Mouse (Mus musculus): Measurements from ENCODE around the gene Olfr610. TPM values are rescaled to one million over a fixed set of nuclear protein-coding genes. Genes with fewer than 3 reads are reported as not detected.

The Olfr610 gene
- total and polyA plus RNA-seq, 3 experiments, result not detected

GRCm38 (mm10) chr7:103469577-103469976 lies 42.3 kb downstream of the Olfr610 start, which contains the start of gene Olfr608:
TSS of gene Olfr608 (plus strand) at chr7:103469877.
- H3K27ac ChIP-seq (ENCODE audit: control insufficient read depth, low read depth, low read length), result no peak within 1 kb of the TSS
- no peaks in the 10 kb centered on the region for H3K4me1 ChIP-seq (ENCODE audit: control insufficient read depth in 1 of 2, insufficient read depth in 2 of 2, low read length in 2 of 2)
- DNase-seq (ENCODE audit: low read depth, low spot score), result no peak
- no peaks in the 10 kb centered on the region for H3K9me3 ChIP-seq (replicated peaks; ENCODE audit: insufficient read depth, low read length)
- H3K9ac ChIP-seq (ENCODE audit: control insufficient read depth, low read depth, low read length, poor library complexity, severe bottlenecking), result no peak within 1 kb of the TSS
- TF ChIP-seq BHLHE40 (IDR thresholded peaks at IDR 0.05; ENCODE audit: borderline replicate concordance, low read depth, low read length) (no peak), MAFK (IDR thresholded peaks at IDR 0.05; ENCODE audit: borderline replicate concordance, low read depth, low read length) (no peak), ZMIZ1 (IDR thresholded peaks at IDR 0.05; ENCODE audit: low read depth, low read length) (no peak), ELF1 (IDR thresholded peaks at IDR 0.05; ENCODE audit: low read depth, low read length) (no peak), SIN3A (IDR thresholded peaks at IDR 0.05; ENCODE audit: low read length) (no peak)
- no peaks in the 10 kb centered on the region for H3K79me2 ChIP-seq (ENCODE audit: control insufficient read depth, insufficient read depth, low read length, poor library complexity)
- H3K36me3 ChIP-seq (ENCODE audit: control insufficient read depth in 1 of 2, insufficient read depth in 2 of 2, low read length in 2 of 2), result no peaks in the 10 kb centered on the region
- H3K4me3 ChIP-seq (ENCODE audit: control insufficient read depth in 1 of 2, insufficient read depth in 1 of 2, low read depth in 2 of 2, low read length in 2 of 2), result no peak within 1 kb of the TSS
- no peaks in the 10 kb centered on the region for H3K27me3 ChIP-seq (ENCODE audit: control insufficient read depth in 1 of 2, insufficient read depth in 2 of 2, low read length in 2 of 2)

DNA sequence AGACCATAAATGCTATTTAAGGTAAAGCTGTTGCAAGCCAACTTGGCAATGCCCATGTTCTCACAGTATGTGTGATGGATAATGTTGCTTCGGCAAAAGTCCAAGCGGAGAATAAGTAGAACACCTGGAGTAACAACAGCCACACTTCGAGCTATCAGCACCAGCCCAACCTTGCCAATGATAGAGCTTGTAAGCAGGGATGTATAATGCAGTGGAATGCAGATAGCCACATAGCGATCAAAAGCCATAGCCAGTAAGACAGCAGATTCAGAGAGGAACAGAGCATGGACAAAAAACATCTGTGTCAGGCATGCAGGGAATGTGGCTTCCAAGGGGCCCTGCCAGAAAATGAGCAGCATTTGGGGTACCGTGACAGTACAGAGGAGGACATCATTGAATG lies 51.3 kb downstream of the Olfr610 start:
- Histone ChIP-seq H3K27me3 (ENCODE audit: control insufficient read depth in 1 of 2, insufficient read depth in 2 of 2, low read length in 2 of 2) (no peaks in the 10 kb centered on the region), H3K9me3 (replicated peaks; ENCODE audit: insufficient read depth, low read length) (no peaks in the 10 kb centered on the region)

More for the DNA sequence above, 51.3 kb downstream of the Olfr610 start:
- Histone ChIP-seq H3K9ac (ENCODE audit: control insufficient read depth, low read depth, low read length, poor library complexity, severe bottlenecking) (no peak overlapping the region), H3K36me3 (ENCODE audit: control insufficient read depth in 1 of 2, insufficient read depth in 2 of 2, low read length in 2 of 2) (no peaks in the 10 kb centered on the region), H3K4me1 (ENCODE audit: control insufficient read depth in 1 of 2, insufficient read depth in 2 of 2, low read length in 2 of 2) (no peaks in the 10 kb centered on the region), H3K4me3 (ENCODE audit: control insufficient read depth in 1 of 2, insufficient read depth in 1 of 2, low read depth in 2 of 2, low read length in 2 of 2) (no peak overlapping the region), H3K79me2 (ENCODE audit: control insufficient read depth, insufficient read depth, low read length, poor library complexity) (no peaks in the 10 kb centered on the region), H3K27ac (ENCODE audit: control insufficient read depth, low read depth, low read length) (no peak overlapping the region)
- DNase-seq (ENCODE audit: low read depth, low spot score), result no peak
- TF ChIP-seq ETS1 (IDR thresholded peaks at IDR 0.05; ENCODE audit: low read depth, low read length) (no peak), TBP (IDR thresholded peaks at IDR 0.05; ENCODE audit: low read depth, low read length) (no peak), ELF1 (IDR thresholded peaks at IDR 0.05; ENCODE audit: low read depth, low read length) (no peak), SIN3A (IDR thresholded peaks at IDR 0.05; ENCODE audit: low read length) (no peak), ZMIZ1 (IDR thresholded peaks at IDR 0.05; ENCODE audit: low read depth, low read length) (no peak), ZC3H11A (IDR thresholded peaks at IDR 0.05; ENCODE audit: low read depth, low read length) (no peak), MAX (IDR thresholded peaks at IDR 0.05; ENCODE audit: low read length) (no peak), USF2 (IDR thresholded peaks at IDR 0.05; ENCODE audit: borderline replicate concordance in 1 of 2, insufficient read depth in 1 of 2, low read depth in 1 of 2, low read length in 2 of 2) (no peak), BHLHE40 (IDR thresholded peaks at IDR 0.05; ENCODE audit: borderline replicate concordance, low read depth, low read length) (no peak), EP300 (IDR thresholded peaks at IDR 0.05; ENCODE audit: low read depth in 1 of 2, low read length in 2 of 2) (no peak)

Other genes with a start within 250 kb of the Olfr610 start
- gene Olfr596, start 206.5 kb downstream of the Olfr610 start, total RNA-seq (2012; rRNA removed), result not detected in 2 replicates
- not detected for gene Olfr596, start 206.5 kb downstream of the Olfr610 start, polyA plus RNA-seq (2012; ENCODE audit: insufficient read depth in 1 of 2, insufficient read length in 2 of 2, low read depth in 1 of 2, low replicate concordance in 2 of 2, missing spikeins in 1 of 2)
- not detected in 2 replicates for gene Olfr597, start 195.8 kb downstream of the Olfr610 start, total RNA-seq (2012; rRNA removed)
- not detected for gene Olfr597, start 195.8 kb downstream of the Olfr610 start, polyA plus RNA-seq (2012; ENCODE audit: insufficient read depth in 1 of 2, insufficient read length in 2 of 2, low read depth in 1 of 2, low replicate concordance in 2 of 2, missing spikeins in 1 of 2)
- gene Olfr598, start 188.6 kb downstream of the Olfr610 start, total RNA-seq (2012; rRNA removed), result not detected in 2 replicates
- not detected for gene Olfr598, start 188.6 kb downstream of the Olfr610 start, polyA plus RNA-seq (2012; ENCODE audit: insufficient read depth in 1 of 2, insufficient read length in 2 of 2, low read depth in 1 of 2, low replicate concordance in 2 of 2, missing spikeins in 1 of 2)
- gene Olfr599, start 176.2 kb downstream of the Olfr610 start, total RNA-seq (2012; rRNA removed), result not detected in 2 replicates
- not detected for gene Olfr599, start 176.2 kb downstream of the Olfr610 start, polyA plus RNA-seq (2012; ENCODE audit: insufficient read depth in 1 of 2, insufficient read length in 2 of 2, low read depth in 1 of 2, low replicate concordance in 2 of 2, missing spikeins in 1 of 2)
- not detected in 2 replicates for gene Olfr600, start 162.5 kb downstream of the Olfr610 start, total RNA-seq (2012; rRNA removed)
- not detected for gene Olfr600, start 162.5 kb downstream of the Olfr610 start, polyA plus RNA-seq (2012; ENCODE audit: insufficient read depth in 1 of 2, insufficient read length in 2 of 2, low read depth in 1 of 2, low replicate concordance in 2 of 2, missing spikeins in 1 of 2)
- not detected in 2 replicates for gene Olfr601, start 149.5 kb downstream of the Olfr610 start, total RNA-seq (2012; rRNA removed)
- gene Olfr601, start 149.5 kb downstream of the Olfr610 start, polyA plus RNA-seq (2012; ENCODE audit: insufficient read depth in 1 of 2, insufficient read length in 2 of 2, low read depth in 1 of 2, low replicate concordance in 2 of 2, missing spikeins in 1 of 2), result not detected
- not detected in 2 replicates for gene Olfr603, start 125.9 kb downstream of the Olfr610 start, total RNA-seq (2012; rRNA removed)
- gene Olfr603, start 125.9 kb downstream of the Olfr610 start, polyA plus RNA-seq (2012; ENCODE audit: insufficient read depth in 1 of 2, insufficient read length in 2 of 2, low read depth in 1 of 2, low replicate concordance in 2 of 2, missing spikeins in 1 of 2), result not detected
- not detected in 2 replicates for gene Usp17lc, start 97.0 kb downstream of the Olfr610 start, total RNA-seq (2012; rRNA removed)
- not detected for gene Usp17lc, start 97.0 kb downstream of the Olfr610 start, polyA plus RNA-seq (2012; ENCODE audit: insufficient read depth in 1 of 2, insufficient read length in 2 of 2, low read depth in 1 of 2, low replicate concordance in 2 of 2, missing spikeins in 1 of 2)
- not detected in 2 replicates for gene Olfr605, start 66.7 kb downstream of the Olfr610 start, total RNA-seq (2012; rRNA removed)
- not detected for gene Olfr605, start 66.7 kb downstream of the Olfr610 start, polyA plus RNA-seq (2012; ENCODE audit: insufficient read depth in 1 of 2, insufficient read length in 2 of 2, low read depth in 1 of 2, low replicate concordance in 2 of 2, missing spikeins in 1 of 2)
- gene Olfr606, start 63.1 kb downstream of the Olfr610 start, total RNA-seq (2012; rRNA removed), result not detected in 2 replicates
- gene Olfr606, start 63.1 kb downstream of the Olfr610 start, polyA plus RNA-seq (2012; ENCODE audit: insufficient read depth in 1 of 2, insufficient read length in 2 of 2, low read depth in 1 of 2, low replicate concordance in 2 of 2, missing spikeins in 1 of 2), result not detected
- not detected in 2 replicates for gene Olfr607, start 48.0 kb downstream of the Olfr610 start, total RNA-seq (2012; rRNA removed)
- not detected for gene Olfr607, start 48.0 kb downstream of the Olfr610 start, polyA plus RNA-seq (2012; ENCODE audit: insufficient read depth in 1 of 2, insufficient read length in 2 of 2, low read depth in 1 of 2, low replicate concordance in 2 of 2, missing spikeins in 1 of 2)
- not detected in 2 replicates for gene Olfr608, start 42.2 kb downstream of the Olfr610 start, total RNA-seq (2012; rRNA removed)
- not detected for gene Olfr608, start 42.2 kb downstream of the Olfr610 start, polyA plus RNA-seq (2012; ENCODE audit: insufficient read depth in 1 of 2, insufficient read length in 2 of 2, low read depth in 1 of 2, low replicate concordance in 2 of 2, missing spikeins in 1 of 2)
- gene Olfr609, start 14.1 kb downstream of the Olfr610 start, total RNA-seq (2012; rRNA removed), result not detected in 2 replicates
- not detected for gene Olfr609, start 14.1 kb downstream of the Olfr610 start, polyA plus RNA-seq (2012; ENCODE audit: insufficient read depth in 1 of 2, insufficient read length in 2 of 2, low read depth in 1 of 2, low replicate concordance in 2 of 2, missing spikeins in 1 of 2)
- not detected in 2 replicates for gene Olfr611, start 8.7 kb upstream of the Olfr610 start, total RNA-seq (2012; rRNA removed)
- not detected for gene Olfr611, start 8.7 kb upstream of the Olfr610 start, polyA plus RNA-seq (2012; ENCODE audit: insufficient read depth in 1 of 2, insufficient read length in 2 of 2, low read depth in 1 of 2, low replicate concordance in 2 of 2, missing spikeins in 1 of 2)
- gene Olfr612, start 30.6 kb upstream of the Olfr610 start, total RNA-seq (2012; rRNA removed), result not detected in 2 replicates
- gene Olfr612, start 30.6 kb upstream of the Olfr610 start, polyA plus RNA-seq (2012; ENCODE audit: insufficient read depth in 1 of 2, insufficient read length in 2 of 2, low read depth in 1 of 2, low replicate concordance in 2 of 2, missing spikeins in 1 of 2), result not detected
- gene Olfr613, start 36.0 kb upstream of the Olfr610 start, total RNA-seq (2012; rRNA removed), result not detected in 2 replicates
- gene Olfr613, start 36.0 kb upstream of the Olfr610 start, polyA plus RNA-seq (2012; ENCODE audit: insufficient read depth in 1 of 2, insufficient read length in 2 of 2, low read depth in 1 of 2, low replicate concordance in 2 of 2, missing spikeins in 1 of 2), result not detected
- not detected in 2 replicates for gene Olfr615, start 44.0 kb upstream of the Olfr610 start, total RNA-seq (2012; rRNA removed)
- not detected for gene Olfr615, start 44.0 kb upstream of the Olfr610 start, polyA plus RNA-seq (2012; ENCODE audit: insufficient read depth in 1 of 2, insufficient read length in 2 of 2, low read depth in 1 of 2, low replicate concordance in 2 of 2, missing spikeins in 1 of 2)
- not detected in 2 replicates for gene Olfr616, start 57.0 kb upstream of the Olfr610 start, total RNA-seq (2012; rRNA removed)
- gene Olfr616, start 57.0 kb upstream of the Olfr610 start, polyA plus RNA-seq (2012; ENCODE audit: insufficient read depth in 1 of 2, insufficient read length in 2 of 2, low read depth in 1 of 2, low replicate concordance in 2 of 2, missing spikeins in 1 of 2), result not detected
- not detected in 2 replicates for gene Olfr617, start 60.9 kb upstream of the Olfr610 start, total RNA-seq (2012; rRNA removed)
- not detected for gene Olfr617, start 60.9 kb upstream of the Olfr610 start, polyA plus RNA-seq (2012; ENCODE audit: insufficient read depth in 1 of 2, insufficient read length in 2 of 2, low read depth in 1 of 2, low replicate concordance in 2 of 2, missing spikeins in 1 of 2)
- gene Olfr618, start 78.0 kb upstream of the Olfr610 start, total RNA-seq (2012; rRNA removed), result not detected in 2 replicates
- not detected for gene Olfr618, start 78.0 kb upstream of the Olfr610 start, polyA plus RNA-seq (2012; ENCODE audit: insufficient read depth in 1 of 2, insufficient read length in 2 of 2, low read depth in 1 of 2, low replicate concordance in 2 of 2, missing spikeins in 1 of 2)
- gene Olfr619, start 88.5 kb upstream of the Olfr610 start, total RNA-seq (2012; rRNA removed), result not detected in 2 replicates
- not detected for gene Olfr619, start 88.5 kb upstream of the Olfr610 start, polyA plus RNA-seq (2012; ENCODE audit: insufficient read depth in 1 of 2, insufficient read length in 2 of 2, low read depth in 1 of 2, low replicate concordance in 2 of 2, missing spikeins in 1 of 2)
- gene Olfr620, start 100.4 kb upstream of the Olfr610 start, total RNA-seq (2012; rRNA removed), result not detected in 2 replicates
- under 1 TPM in 1 of 2 experiments, not detected in 1; 0.03 TPM for gene Olfr620, start 100.4 kb upstream of the Olfr610 start, polyA plus RNA-seq (2012; ENCODE audit: insufficient read depth in 1 of 2, insufficient read length in 2 of 2, low read depth in 1 of 2, low replicate concordance in 2 of 2, missing spikeins in 1 of 2)
- not detected in 2 replicates for gene Olfr622, start 130.6 kb upstream of the Olfr610 start, total RNA-seq (2012; rRNA removed)
- gene Olfr622, start 130.6 kb upstream of the Olfr610 start, polyA plus RNA-seq (2012; ENCODE audit: insufficient read depth in 1 of 2, insufficient read length in 2 of 2, low read depth in 1 of 2, low replicate concordance in 2 of 2, missing spikeins in 1 of 2), result not detected
- not detected in 2 replicates for gene Olfr623, start 151.6 kb upstream of the Olfr610 start, total RNA-seq (2012; rRNA removed)
- not detected for gene Olfr623, start 151.6 kb upstream of the Olfr610 start, polyA plus RNA-seq (2012; ENCODE audit: insufficient read depth in 1 of 2, insufficient read length in 2 of 2, low read depth in 1 of 2, low replicate concordance in 2 of 2, missing spikeins in 1 of 2)
- under 0.01 TPM in 1 of 2 replicates, not detected in the other for gene Olfr624, start 159.1 kb upstream of the Olfr610 start, total RNA-seq (2012; rRNA removed)
- gene Olfr624, start 159.1 kb upstream of the Olfr610 start, polyA plus RNA-seq (2012; ENCODE audit: insufficient read depth in 1 of 2, insufficient read length in 2 of 2, low read depth in 1 of 2, low replicate concordance in 2 of 2, missing spikeins in 1 of 2), result under 1 TPM in 1 of 2 experiments, not detected in 1; 0.04 TPM
- gene Olfr625-ps1, start 170.6 kb upstream of the Olfr610 start, total RNA-seq (2012; rRNA removed), result not detected in 2 replicates
- not detected for gene Olfr625-ps1, start 170.6 kb upstream of the Olfr610 start, polyA plus RNA-seq (2012; ENCODE audit: insufficient read depth in 1 of 2, insufficient read length in 2 of 2, low read depth in 1 of 2, low replicate concordance in 2 of 2, missing spikeins in 1 of 2)
- not detected in 2 replicates for gene Olfr243, start 202.5 kb upstream of the Olfr610 start, total RNA-seq (2012; rRNA removed)
- not detected for gene Olfr243, start 202.5 kb upstream of the Olfr610 start, polyA plus RNA-seq (2012; ENCODE audit: insufficient read depth in 1 of 2, insufficient read length in 2 of 2, low read depth in 1 of 2, low replicate concordance in 2 of 2, missing spikeins in 1 of 2)
- gene Olfr628, start 218.3 kb upstream of the Olfr610 start, total RNA-seq (2012; rRNA removed), result not detected in 2 replicates
- not detected for gene Olfr628, start 218.3 kb upstream of the Olfr610 start, polyA plus RNA-seq (2012; ENCODE audit: insufficient read depth in 1 of 2, insufficient read length in 2 of 2, low read depth in 1 of 2, low replicate concordance in 2 of 2, missing spikeins in 1 of 2)
- not detected in 2 replicates for gene Olfr629, start 232.8 kb upstream of the Olfr610 start, total RNA-seq (2012; rRNA removed)
- not detected for gene Olfr629, start 232.8 kb upstream of the Olfr610 start, polyA plus RNA-seq (2012; ENCODE audit: insufficient read depth in 1 of 2, insufficient read length in 2 of 2, low read depth in 1 of 2, low replicate concordance in 2 of 2, missing spikeins in 1 of 2)
- gene Olfr630, start 245.2 kb upstream of the Olfr610 start, total RNA-seq (2012; rRNA removed), result not detected in 2 replicates
- gene Olfr630, start 245.2 kb upstream of the Olfr610 start, polyA plus RNA-seq (2012; ENCODE audit: insufficient read depth in 1 of 2, insufficient read length in 2 of 2, low read depth in 1 of 2, low replicate concordance in 2 of 2, missing spikeins in 1 of 2), result not detected

All from MEL (cell line).